Mouse (Mus musculus) thymus, postnatal 25 days (tissue): Measurements from ENCODE around the gene B3gnt6.

Experiments used
- DNase-seq: peaks from one replicate; pipeline ENCODE4 v3.0.0; 2022

Gene B3gnt6

GRCm38 (mm10) chr7:98148721-98149407, 50.4 kb downstream of the B3gnt6 start:
- no peak for DNase-seq

- DNase-seq, result no peak
Observed at GRCm38 (mm10) chr7:98147766-98148165, 51.5 kb downstream of the B3gnt6 start.

GRCm38 (mm10) chr7:98146447-98146845, 52.8 kb downstream of the B3gnt6 start:
- no peak for DNase-seq

- DNase-seq, result no peak
Observed at GRCm38 (mm10) chr7:98145842-98146446, 53.3 kb downstream of the B3gnt6 start.

GRCm38 (mm10) chr7:98145402-98145801, 53.9 kb downstream of the B3gnt6 start, which contains the start of gene Omp:
Gene Omp (minus strand): TSS chr7:98145502.
- no peak for DNase-seq

GRCm38 (mm10) chr7:98142648-98143047, 56.6 kb downstream of the B3gnt6 start:
- no peak for DNase-seq
